8 mouse cellular contexts compared by ENCODE assay signal in genomic region chr6:112274261-112275055, GRCm38 (mm10). TPM values are rescaled to one million over a fixed set of nuclear protein-coding genes. Genes with fewer than 3 reads are reported as not detected.
DNase-seq lines count a peak whose midpoint lies in the region; ATAC-seq and TF ChIP-seq lines count a peak whose summit lies in the region.

No protein-coding gene starts in this region.

- DNase-seq in NIH3T3 (ENCODE audit: low read depth): peak; percentile 58
- DNase-seq in cerebellum, adult 11-12 months: peak; percentile 4
- peak; percentile 81 for DNase-seq in kidney, postnatal 0 days (ENCODE audit: low spot score)
- peak; percentile 88 for DNase-seq in lung, embryonic 14.5 days
- DNase-seq in ovary, postnatal 10 days (ENCODE audit: low spot score): peak; percentile 26

- TF ChIP-seq CTCF in kidney, postnatal 0 days (IDR thresholded peaks at IDR 0.05; ENCODE audit: low read depth): no peak
- no peak for TF ChIP-seq CTCF in lung, embryonic 14.5 days (IDR thresholded peaks at IDR 0.05; ENCODE audit: low read depth)

- H3K27me3 ChIP-seq in forebrain, embryonic 13.5 days: no peaks in the 10 kb centered on the region
- H3K27me3 ChIP-seq in heart, embryonic 15.5 days: no peaks in the 10 kb centered on the region
- no peaks in the 10 kb centered on the region for H3K27me3 ChIP-seq in kidney, postnatal 0 days (ENCODE audit: insufficient read depth, low read length)
- H3K27me3 ChIP-seq in lung, embryonic 14.5 days (ENCODE audit: insufficient read depth, low read length): no peaks in the 10 kb centered on the region

- ATAC-seq in forebrain, embryonic 13.5 days: peak; percentile 71
- peak; percentile 77 for ATAC-seq in heart, embryonic 15.5 days (replicated peaks; ENCODE audit: insufficient number of reproducible peaks, insufficient read depth, low FRiP score, low read depth)
- peak; percentile 63 for ATAC-seq in kidney, postnatal 0 days (replicated peaks; ENCODE audit: low FRiP score, low read depth)
- ATAC-seq in lung, embryonic 14.5 days (ENCODE audit: insufficient read depth): peak; percentile 40
- no peak for ATAC-seq in monocyte, adult 5-6 weeks (replicated peaks; ENCODE audit: insufficient number of reproducible peaks, low FRiP score, low TSS enrichment, poor library complexity, severe bottlenecking)

- H3K4me1 ChIP-seq in forebrain, embryonic 13.5 days: peaks cover 24% of the 10 kb centered on the region
- peaks cover 54% of the 10 kb centered on the region for H3K4me1 ChIP-seq in heart, embryonic 15.5 days (replicated peaks)
- H3K4me1 ChIP-seq in kidney, postnatal 0 days (replicated peaks; ENCODE audit: insufficient read depth, low read length): peaks cover 14% of the 10 kb centered on the region; the same call in 1 of the 2 replicates
- H3K4me1 ChIP-seq in lung, embryonic 14.5 days (ENCODE audit: insufficient read depth): 0 out of 2 replicates have a peak, but pooled peaks cover 3% of the 10 kb centered on the region

- H3K36me3 ChIP-seq in forebrain, embryonic 13.5 days (ENCODE audit: poor library complexity, severe bottlenecking): no peaks in the 10 kb centered on the region
- no peaks in the 10 kb centered on the region for H3K36me3 ChIP-seq in heart, embryonic 15.5 days
- H3K36me3 ChIP-seq in kidney, postnatal 0 days (ENCODE audit: insufficient read depth, low read length): no peaks in the 10 kb centered on the region
- no peaks in the 10 kb centered on the region for H3K36me3 ChIP-seq in lung, embryonic 14.5 days (ENCODE audit: insufficient read depth)

- WGBS in forebrain, embryonic 13.5 days: 30% methylated on average over 9 of the region's 9 CpGs
- WGBS in heart, embryonic 15.5 days: 21% methylated on average over 9 of the region's 9 CpGs
- 25% methylated on average over 9 of the region's 9 CpGs for WGBS in kidney, postnatal 0 days
- 29% methylated on average over 9 of the region's 9 CpGs for whole genome bisulfite sequencing in lung, embryonic 14.5 days

- peak overlapping the region; percentile 32 for H3K4me3 ChIP-seq in forebrain, embryonic 13.5 days
- peak overlapping the region; percentile 59 for H3K4me3 ChIP-seq in heart, embryonic 15.5 days
- peak overlapping the region; percentile 31 for H3K4me3 ChIP-seq in kidney, postnatal 0 days (replicated peaks; ENCODE audit: low read depth, low read length)
- H3K4me3 ChIP-seq in lung, embryonic 14.5 days (ENCODE audit: low read depth, low read length): peak overlapping the region; percentile 37

- H3K9me3 ChIP-seq in forebrain, embryonic 13.5 days (replicated peaks): no peaks in the 10 kb centered on the region
- no peaks in the 10 kb centered on the region for H3K9me3 ChIP-seq in heart, embryonic 15.5 days (replicated peaks)
- H3K9me3 ChIP-seq in kidney, postnatal 0 days (replicated peaks; ENCODE audit: low read length): no peaks in the 10 kb centered on the region
- no peaks in the 10 kb centered on the region for H3K9me3 ChIP-seq in lung, embryonic 14.5 days (ENCODE audit: low read depth, low read length)

- peak overlapping the region; percentile 86 for H3K27ac ChIP-seq in forebrain, embryonic 13.5 days
- peak overlapping the region; percentile 97 for H3K27ac ChIP-seq in heart, embryonic 15.5 days
- peak overlapping the region; percentile 70 for H3K27ac ChIP-seq in kidney, postnatal 0 days
- peak overlapping the region; percentile 80 for H3K27ac ChIP-seq in lung, embryonic 14.5 days (ENCODE audit: low read depth)

- no peak overlapping the region; the same call in 1 of the 2 replicates for H3K9ac ChIP-seq in forebrain, embryonic 13.5 days
- H3K9ac ChIP-seq in heart, embryonic 15.5 days: peak overlapping the region; percentile 66
- 0 out of 2 replicates have a peak overlapping the region, but pooled peaks have one; percentile 24 for H3K9ac ChIP-seq in kidney, postnatal 0 days (ENCODE audit: low read depth, low read length)
- peak overlapping the region; percentile 44 for H3K9ac ChIP-seq in lung, embryonic 14.5 days

- peak overlapping the region; percentile 65 for H3K4me2 ChIP-seq in forebrain, embryonic 13.5 days
- H3K4me2 ChIP-seq in heart, embryonic 15.5 days: peak overlapping the region; percentile 84
- peak overlapping the region; percentile 67 for H3K4me2 ChIP-seq in kidney, postnatal 0 days (ENCODE audit: low read length)
- H3K4me2 ChIP-seq in lung, embryonic 14.5 days: peak overlapping the region; percentile 73

RNA-seq across cellular contexts. Expression of gene Lmcd1, which starts 0.9 kb away (rescaled TPM):
- polyA plus RNA-seq in forebrain, embryonic 13.5 days (2015; fragmentation: Nextera tagmentation; extraction: Ambion mirVana): 14.6 and 14.8 TPM in 2 replicates
- 49.9 and 54.5 TPM in 2 replicates for polyA plus RNA-seq in heart, embryonic 15.5 days (2015; fragmentation: Nextera tagmentation; extraction: Ambion mirVana)
- 34.3 and 34.4 TPM in 2 replicates for polyA plus RNA-seq in kidney, postnatal 0 days (2015; fragmentation: Nextera tagmentation; extraction: Ambion mirVana)
- polyA plus RNA-seq in lung, embryonic 14.5 days (2014; fragmentation: Nextera tagmentation; extraction: Ambion mirVana): 31.7 and 37.1 TPM in 2 replicates
- not detected in 3 replicates for total RNA-seq in monocyte, adult 5-6 weeks (2017)

Comparison
In these comparisons a context has a peak if more than half of its experiments do, and no peak if none do; other contexts are left out.
1. DNase-seq: peak in every context shown above with its lines; median percentile 88 in lung, embryonic 14.5 days; 81 in kidney, postnatal 0 days; 58 in NIH3T3; 26 in ovary, postnatal 10 days; 4 in cerebellum, adult 11-12 months.